Mouse (Mus musculus): ENCODE measurements at regions not wholly inside any gene's neighbourhood (a gene's known extent, or its start where the extent isn't known, plus 50 kb on each side); places are given as distances from the start of the nearest gene placed in this dataset.
A peak's percentile ranks its signal among the peaks of the same experiment; 100 is the strongest.
"Not testable (repeated sequence)": the region's sequence is repeated elsewhere in the genome, so short reads cannot be mapped to it uniquely, and the experiment has no call there.

GRCm38 (mm10) chr6:53233777-53234176 is 53.3 kb upstream of the Creb5 start:
- DNase-seq (ENCODE audit: low spot score in 2 of 2), result peak in 1 of 2 experiments; percentile 4

GRCm38 (mm10) chr6:53232616-53233015 is 54.5 kb upstream of the Creb5 start:
- DNase-seq (ENCODE audit: low spot score in 2 of 2), result no peak

GRCm38 (mm10) chr6:53229350-53229749 is 57.7 kb upstream of the Creb5 start:
- DNase-seq (ENCODE audit: low spot score in 2 of 2), result no peak

- no peak for DNase-seq (ENCODE audit: low spot score in 2 of 2)
Observed at GRCm38 (mm10) chr6:53222104-53222503, 65.0 kb upstream of the Creb5 start.

- DNase-seq (ENCODE audit: low spot score in 2 of 2), result no peak
Observed at GRCm38 (mm10) chr6:53221668-53222005, 65.4 kb upstream of the Creb5 start.

- DNase-seq (ENCODE audit: low spot score in 2 of 2), result no peak
Observed at GRCm38 (mm10) chr6:53220784-53221667, 66.0 kb upstream of the Creb5 start.

GRCm38 (mm10) chr6:53218871-53219286 is 68.2 kb upstream of the Creb5 start:
- peak; percentile 64 to 72 for DNase-seq (ENCODE audit: low spot score in 2 of 2)

GRCm38 (mm10) chr6:53217234-53218015 is 69.6 kb upstream of the Creb5 start:
- peak in 1 of 2 experiments; percentile 21 for DNase-seq (ENCODE audit: low spot score in 2 of 2)

- DNase-seq (ENCODE audit: low spot score in 2 of 2), result no peak
Observed at GRCm38 (mm10) chr6:53216715-53217114, 70.4 kb upstream of the Creb5 start.

- DNase-seq (ENCODE audit: low spot score in 2 of 2), result no peak
Observed at GRCm38 (mm10) chr6:53211420-53211819, 75.7 kb upstream of the Creb5 start.

- DNase-seq (ENCODE audit: low spot score in 2 of 2), result no peak
Observed at GRCm38 (mm10) chr6:53209398-53209797, 77.7 kb upstream of the Creb5 start.

- no peak for DNase-seq (ENCODE audit: low spot score in 2 of 2)
Observed at GRCm38 (mm10) chr6:53208474-53208873, 78.6 kb upstream of the Creb5 start.

- no peak for DNase-seq (ENCODE audit: low spot score in 2 of 2)
Observed at GRCm38 (mm10) chr6:53207781-53208180, 79.3 kb upstream of the Creb5 start.

GRCm38 (mm10) chr6:53207361-53207760 is 79.7 kb upstream of the Creb5 start:
- DNase-seq (ENCODE audit: low spot score in 2 of 2), result no peak

GRCm38 (mm10) chr6:53201281-53201956 is 85.7 kb upstream of the Creb5 start:
- DNase-seq (ENCODE audit: low spot score in 2 of 2), result no peak

- no peak for DNase-seq (ENCODE audit: low spot score in 2 of 2)
Observed at GRCm38 (mm10) chr6:53199474-53199873, 87.6 kb upstream of the Creb5 start.

- DNase-seq (ENCODE audit: low spot score in 2 of 2), result not testable (repeated sequence)
Observed at GRCm38 (mm10) chr6:53182131-53182530, 104.9 kb upstream of the Creb5 start.

GRCm38 (mm10) chr6:53164423-53164841 is 96.0 kb upstream of the Jazf1 start:
- no peak for DNase-seq (ENCODE audit: low spot score in 2 of 2)

GRCm38 (mm10) chr6:53163091-53163490 is 94.7 kb upstream of the Jazf1 start:
- no peak for DNase-seq (ENCODE audit: low spot score in 2 of 2)

GRCm38 (mm10) chr6:53161627-53162026 is 93.2 kb upstream of the Jazf1 start:
- no peak for DNase-seq (ENCODE audit: low spot score in 2 of 2)

GRCm38 (mm10) chr6:53154621-53155020 is 86.2 kb upstream of the Jazf1 start:
- DNase-seq (ENCODE audit: low spot score in 2 of 2), result no peak

- DNase-seq (ENCODE audit: low spot score in 2 of 2), result no peak
Observed at GRCm38 (mm10) chr6:53147478-53147877, 79.0 kb upstream of the Jazf1 start.

Data from heart, adult 9 months (tissue).